18 mouse cellular contexts compared by ENCODE assay signal in the genomic region with DNA sequence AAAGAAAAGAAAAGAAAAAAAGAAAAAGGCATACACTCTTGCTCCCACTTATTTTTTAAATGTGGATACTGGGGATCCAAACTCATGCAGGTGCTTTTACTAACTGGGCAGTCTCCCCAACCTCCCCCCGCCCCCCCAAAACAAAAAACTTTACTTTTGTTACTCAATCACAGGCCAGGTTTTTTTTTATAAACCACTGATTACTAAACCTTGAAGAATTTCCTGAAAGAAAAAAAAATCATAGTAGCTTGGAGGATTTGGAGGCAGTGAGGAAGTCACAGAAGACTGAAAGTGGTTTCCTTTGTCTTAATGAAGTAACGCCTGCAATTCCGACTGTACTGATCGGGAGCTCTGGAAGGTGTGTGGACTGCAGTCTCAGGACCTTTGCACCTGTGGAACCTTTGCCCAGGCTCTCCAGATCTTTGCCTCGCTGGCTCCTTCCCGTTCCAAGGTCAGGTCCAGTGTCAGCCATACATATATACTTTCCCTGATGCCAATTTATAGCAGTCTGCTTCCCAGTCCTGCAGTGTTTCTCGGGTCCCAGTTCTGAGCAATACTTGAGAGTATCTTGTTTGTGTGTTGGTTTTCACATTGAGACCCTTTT. TPM values are rescaled to one million over a fixed set of nuclear protein-coding genes. Genes with fewer than 3 reads are reported as not detected.
DNase-seq lines count a peak whose midpoint lies in the region; ATAC-seq and TF ChIP-seq lines count a peak whose summit lies in the region.
"Had no signal": no experiment of that assay in that cellular context is flagged by ENCODE, and none has a peak within 500 bp of the region (broad histone marks: within the 10 kb centered on the region; RNA-seq: fewer than 3 reads in every experiment).

No protein-coding gene starts in this region.

- no peak for TF ChIP-seq EP300 in heart, adult 2 months (IDR thresholded peaks at IDR 0.05; ENCODE audit: insufficient read depth, low read depth, low read length)

- TF ChIP-seq CTCF in heart, adult 2 months (IDR thresholded peaks at IDR 0.05), result no peak
- TF ChIP-seq CTCF in bone marrow macrophage, adult 2 months (IDR thresholded peaks at IDR 0.05; ENCODE audit: low read depth, low read length), result no peak

- 0 out of 2 replicates have a peak, but pooled peaks have one; percentile 17 for ATAC-seq in megakaryocyte, adult 5-6 weeks (ENCODE audit: poor library complexity, severe bottlenecking)
- ATAC-seq: forebrain, embryonic 13.5 days; inflammation-experienced regulatory T-cells, adult 6 months had no signal

- H3K36me3 ChIP-seq in heart, adult 2 months (ENCODE audit: control insufficient read depth, insufficient read depth, low read length), result no peaks in the 10 kb centered on the region; the same call in 1 of the 2 replicates

- H3K27ac ChIP-seq in heart, adult 2 months, result no peak overlapping the region
- peak overlapping the region; percentile 4; the same call in 1 of the 2 replicates for H3K27ac ChIP-seq in bone marrow macrophage, adult 2 months (ENCODE audit: insufficient read depth, low read depth, low read length)
- H3K27ac ChIP-seq: forebrain, embryonic 13.5 days; liver, embryonic 14.5 days had no signal

- peak; percentile 89 for DNase-seq in heart, adult 11 months
- no peak for DNase-seq in heart, adult 2 months
- peak; percentile 71 for DNase-seq in kidney, adult 9 months
- DNase-seq in kidney, postnatal 4 days, result no peak
- DNase-seq in lung, postnatal 10 days, result no peak
- no peak for DNase-seq in left cerebral cortex, postnatal 36 days (ENCODE audit: low spot score in 2 of 2)
- DNase-seq: adrenal gland, postnatal 25 days; B cell, adult 2 months; cerebellum, postnatal 10 days; embryo, embryonic 11 days; lung, postnatal 36 days; midbrain, embryonic 14.5 days; thymus, postnatal 4 days had no signal

- H3K4me1 ChIP-seq in heart, adult 2 months (ENCODE audit: control insufficient read depth, insufficient read depth, low read length), result peaks cover 5% of the 10 kb centered on the region; the same call in 1 of the 2 replicates
- H3K4me1 ChIP-seq in bone marrow macrophage, adult 2 months (ENCODE audit: control insufficient read depth, insufficient read depth, low read length), result peaks cover 33% of the 10 kb centered on the region

- no peaks in the 10 kb centered on the region for H3K27me3 ChIP-seq in heart, adult 2 months (ENCODE audit: control insufficient read depth, insufficient read depth, low read length)
- H3K27me3 ChIP-seq: forebrain, embryonic 13.5 days had no signal

- no peak overlapping the region for H3K4me3 ChIP-seq in heart, adult 2 months
- H3K4me3 ChIP-seq in bone marrow macrophage, adult 2 months (ENCODE audit: insufficient read depth, low read length), result peak overlapping the region; percentile 4; the same call in 1 of the 2 replicates
- H3K4me3 ChIP-seq: forebrain, embryonic 13.5 days had no signal

- intact Hi-C loops in heart, adult 2 months (cut with DNase I), result loop anchor here (5.0 kb wide), 1 partner anchor 116 kb away; no protein-coding TSS in a partner anchor
- intact Hi-C loops in left cerebral cortex, postnatal 36 days (cut with DNase I), result loop anchor here (5.0 kb wide), 1 partner anchor 91 kb away; no protein-coding TSS in a partner anchor

- TF ChIP-seq POLR2A in heart, adult 2 months (IDR thresholded peaks at IDR 0.05; ENCODE audit: insufficient read depth, low read depth, low read length), result no peak
- TF ChIP-seq POLR2A in bone marrow macrophage, adult 2 months (IDR thresholded peaks at IDR 0.05; ENCODE audit: borderline replicate concordance, low read depth, low read length), result no peak

- H3K79me2 ChIP-seq in heart, adult 2 months (replicated peaks; ENCODE audit: control insufficient read depth, insufficient read depth, low read length), result no peaks in the 10 kb centered on the region

- WGBS in heart, adult 2 months, result 47% methylated on average over 7 of the region's 7 CpGs

- H3K9ac ChIP-seq in heart, adult 2 months (ENCODE audit: low read depth, low read length), result no peak overlapping the region
- H3K9ac ChIP-seq: forebrain, embryonic 13.5 days; liver, embryonic 14.5 days had no signal

RNA-seq across cellular contexts. Expression of a gene that starts 2.3 kb away (rescaled TPM):
- total RNA-seq in heart, adult 2 months (2021), result 100 to 1,000 TPM in 1 of 2 experiments, 10 to 100 TPM in 1; 81.8 to 104 TPM
- 22.5 and 45.3 TPM in 2 replicates for polyA plus RNA-seq in heart, adult 2 months (2012; rRNA removed)
- 32.3 and 34.0 TPM in 2 replicates for polyA plus RNA-seq in bone marrow macrophage, adult 2 months (2012; ENCODE audit: insufficient read depth, insufficient read length, missing spikeins)
- 20.0 and 27.1 TPM in 2 replicates for total RNA-seq in megakaryocyte, adult 5-6 weeks (2015)
- 35.9 and 36.0 TPM in 2 replicates for total RNA-seq in megakaryocyte, adult 5-6 weeks (2017)
- 100 to 1,000 TPM in 1 of 2 experiments, 10 to 100 TPM in 1; 90.2 to 105 TPM for total RNA-seq in left cerebral cortex, postnatal 36 days (2021)

RNA-seq across cellular contexts. Expression of a gene that starts 50.3 kb away (rescaled TPM):
- total RNA-seq in heart, adult 2 months (2021), result 10 to 100 TPM; 11.1 to 13.5 TPM
- polyA plus RNA-seq in heart, adult 2 months (2012; rRNA removed), result 8.8 and 9.7 TPM in 2 replicates
- 16.8 and 16.9 TPM in 2 replicates for polyA plus RNA-seq in bone marrow macrophage, adult 2 months (2012; ENCODE audit: insufficient read depth, insufficient read length, missing spikeins)
- 11.4 and 14.9 TPM in 2 replicates for total RNA-seq in megakaryocyte, adult 5-6 weeks (2015)
- total RNA-seq in megakaryocyte, adult 5-6 weeks (2017), result 12.2 and 13.2 TPM in 2 replicates
- 10 to 100 TPM; 17.3 to 22.5 TPM for total RNA-seq in left cerebral cortex, postnatal 36 days (2021)

Comparison
In these comparisons a context has a peak if more than half of its experiments do, and no peak if none do; other contexts are left out.
1. DNase-seq: peak in heart, adult 11 months (single experiment) and kidney, adult 9 months (single experiment); none in heart, adult 2 months (0 of 2), kidney, postnatal 4 days (0 of 2), lung, postnatal 10 days (single experiment) and left cerebral cortex, postnatal 36 days (0 of 2).